Mouse (Mus musculus) forebrain, postnatal 0 days (tissue): ENCODE measurements around the gene Sesn2. TPM values are rescaled to one million over a fixed set of nuclear protein-coding genes. Genes with fewer than 3 reads are reported as not detected.

Experiments used
- ATAC-seq: fragments of 200-750 bp; cut with Nextera tagmentation; 2 replicates; pipeline ENCODE4 v1.8.0; 2017; ENCODE audit warnings: mild to moderate bottlenecking, moderate library complexity
- DNase-seq: peaks from one replicate; pipeline ENCODE4 v3.0.0-alpha.2; 2015
- H3K27ac ChIP-seq: fragments of 300-500 bp; sonication (generic); 2 replicates; pipeline ENCODE4 v1.5.1; 2014; ENCODE audit warnings: low read depth, mild to moderate bottlenecking, antibody characterized with exemption, low read length, moderate library complexity, mixed read lengths
- H3K27me3 ChIP-seq: fragments of 300-500 bp; sonication (generic); 2 replicates; pipeline ENCODE4 v1.6.1; 2014; ENCODE audit warnings: mild to moderate bottlenecking, low read length, mixed read lengths; ENCODE audit not compliant: insufficient read depth
- H3K36me3 ChIP-seq: fragments of 300-500 bp; sonication (generic); 2 replicates; pipeline ENCODE4 v1.6.1; 2014; ENCODE audit warnings: mild to moderate bottlenecking, moderate library complexity; ENCODE audit not compliant: insufficient read depth
- H3K4me1 ChIP-seq: fragments of 300-500 bp; sonication (generic); 2 replicates; pipeline ENCODE4 v1.6.1; 2014; ENCODE audit warnings: antibody characterized with exemption; ENCODE audit not compliant: insufficient read depth
- H3K4me2 ChIP-seq: fragments of 300-500 bp; sonication (generic); 2 replicates; pipeline ENCODE4 v1.6.1; 2014; ENCODE audit warnings: low read depth, mild to moderate bottlenecking, moderate library complexity
- H3K4me3 ChIP-seq: fragments of 300-500 bp; sonication (generic); 2 replicates; pipeline ENCODE4 v1.5.1; 2014; ENCODE audit warnings: low read depth, low read length, mixed read lengths
- H3K9ac ChIP-seq: fragments of 300-500 bp; sonication (generic); 2 replicates; pipeline ENCODE4 v1.6.1; 2014; ENCODE audit warnings: mild to moderate bottlenecking
- H3K9me3 ChIP-seq: fragments of 300-500 bp; sonication (generic); 2 replicates; pipeline ENCODE4 v1.6.1; 2016; ENCODE audit warnings: low read length
- CTCF ChIP-seq: sonication (generic); IDR thresholded peaks from 2 replicates; pipeline ENCODE4 v1.5.1; 2016; ENCODE audit warnings: antibody characterized with exemption, control low read depth, low read depth
- WGBS: fragments of 180-500 bp; shearing (Covaris S2); extraction: QIAGEN DNeasy Blood & Tissue Kit; methylation state at CpG from one replicate; pipeline ENCODE4 v1.1.7; 2014; 5-methylcytosine and 5-hydroxymethylcytosine counted together
- polyA plus RNA-seq: library from polyadenylated mRNA; unstranded; fragments of >200 nt; fragmentation: Nextera tagmentation; extraction: Ambion mirVana; gene quantifications from 2 replicates; pipeline ENCODE4 v1.2.1, GENCODE M21; 2015
- total RNA-seq: library from RNA; depleted of rRNA; stranded (reverse); fragments of >200 nt; gene quantifications from 2 replicates; pipeline ENCODE4 v1.2.3, GENCODE M21; 2014

Gene Sesn2
- total and polyA plus RNA-seq, 2 experiments from 2014 or later = 9.0 to 15.1 TPM

GRCm38 (mm10) chr4:132539481-132539880, 29.2 kb upstream of the Sesn2 start:
- WGBS = 93% methylated on average over 5 of the region's 5 CpGs
- no peak for ATAC-seq

GRCm38 (mm10) chr4:132535406-132536121, 25.3 kb upstream of the Sesn2 start, which contains the start of gene Dnajc8:
Dnajc8 (plus strand) TSS chr4:132535550.
- WGBS = under 1% methylated on average over 60 of the region's 60 CpGs
- Histone ChIP-seq H3K9me3 (no peaks in the 10 kb centered on the region), H3K9ac (peak within 1 kb of the TSS; percentile 80), H3K4me2 (peak within 1 kb of the TSS; percentile 75), H3K36me3 (peaks cover 11% of the 10 kb centered on the region), H3K4me1 (peaks cover 20% of the 10 kb centered on the region; the same call in 1 of the 2 replicates), H3K4me3 (peak within 1 kb of the TSS; percentile 80), H3K27ac (peak within 1 kb of the TSS; percentile 78), H3K27me3 (no peaks in the 10 kb centered on the region)
- peak; percentile 78 for ATAC-seq
- TF ChIP-seq CTCF = no peak
- DNase-seq = peak; percentile 97

More at GRCm38 (mm10) chr4:132539481-132539880, 29.2 kb upstream of the Sesn2 start:
- Histone ChIP-seq H3K4me3 (no peak overlapping the region), H3K9me3 (no peaks in the 10 kb centered on the region), H3K27ac (no peak overlapping the region), H3K36me3 (peaks cover 42% of the 10 kb centered on the region), H3K4me1 (peaks cover 4% of the 10 kb centered on the region; the same call in 1 of the 2 replicates), H3K4me2 (no peak overlapping the region), H3K9ac (no peak overlapping the region), H3K27me3 (no peaks in the 10 kb centered on the region)
- no peak for DNase-seq
- TF ChIP-seq CTCF = no peak

GRCm38 (mm10) chr4:132532981-132533916, 22.9 kb upstream of the Sesn2 start, which contains the start of gene Atpif1:
Atpif1 (minus strand) TSS chr4:132533659.
- no peak for TF ChIP-seq CTCF
- WGBS = under 1% methylated on average over 63 of the region's 63 CpGs
- Histone ChIP-seq H3K4me1 (peaks cover 20% of the 10 kb centered on the region; the same call in 1 of the 2 replicates), H3K27me3 (no peaks in the 10 kb centered on the region), H3K27ac (peak within 1 kb of the TSS; percentile 99), H3K36me3 (peaks cover 10% of the 10 kb centered on the region; the same call in 1 of the 2 replicates), H3K4me3 (peak within 1 kb of the TSS; percentile 85), H3K4me2 (peak within 1 kb of the TSS; percentile 74), H3K9ac (peak within 1 kb of the TSS; percentile 100), H3K9me3 (no peaks in the 10 kb centered on the region)
- peak; percentile 97 for DNase-seq
- peak; percentile 95 for ATAC-seq

DNA sequence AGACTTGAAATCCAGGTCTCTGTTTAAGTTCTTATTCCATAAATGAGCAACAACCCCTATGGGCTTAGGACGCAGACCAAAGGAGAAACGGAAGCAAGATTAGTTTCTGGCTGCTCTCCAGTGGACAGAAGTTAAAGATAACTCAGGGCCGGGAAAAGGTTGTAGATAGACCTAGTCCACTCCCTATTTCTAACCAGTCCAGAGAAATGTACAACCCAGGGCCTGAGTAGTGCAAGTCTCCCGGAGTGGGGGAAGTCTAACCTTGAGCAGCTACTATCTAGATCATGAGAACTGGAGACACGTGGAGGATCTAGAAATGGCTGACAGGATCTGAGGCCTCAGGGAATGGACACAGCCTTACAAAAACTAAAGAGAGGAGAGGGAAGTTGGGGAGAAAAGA, 22.2 kb upstream of the Sesn2 start:
- Histone ChIP-seq H3K4me2 (peak overlapping the region; percentile 74), H3K4me1 (peaks cover 20% of the 10 kb centered on the region; the same call in 1 of the 2 replicates), H3K9ac (peak overlapping the region; percentile 100), H3K27ac (peak overlapping the region; percentile 99), H3K27me3 (no peaks in the 10 kb centered on the region), H3K4me3 (peak overlapping the region; percentile 85), H3K9me3 (no peaks in the 10 kb centered on the region), H3K36me3 (peaks cover 10% of the 10 kb centered on the region; the same call in 1 of the 2 replicates)
- 18% methylated on average over 5 of the region's 5 CpGs for WGBS
- no peak for DNase-seq
- peak; percentile 3; the same call in 1 of the 2 replicates for ATAC-seq
- TF ChIP-seq CTCF = no peak

- ATAC-seq (no peak), DNase-seq (no peak)
- Histone ChIP-seq H3K4me3 (no peak overlapping the region), H3K27ac (no peak overlapping the region), H3K9ac (no peak overlapping the region), H3K9me3 (no peaks in the 10 kb centered on the region), H3K4me2 (no peak overlapping the region), H3K4me1 (peaks cover 15% of the 10 kb centered on the region; the same call in 1 of the 2 replicates), H3K27me3 (no peaks in the 10 kb centered on the region), H3K36me3 (peaks cover 10% of the 10 kb centered on the region; the same call in 1 of the 2 replicates)
- TF ChIP-seq CTCF = no peak
- WGBS = 97% methylated on average over 20 of the region's 20 CpGs
These were observed 19.9 kb upstream of the Sesn2 start for GRCm38 (mm10) chr4:132530033-132530804.

GRCm38 (mm10) chr4:132529344-132529743, 19.0 kb upstream of the Sesn2 start:
- peaks cover 10% of the 10 kb centered on the region; the same call in 1 of the 2 replicates for H3K36me3 ChIP-seq
- no peak overlapping the region for H3K4me2 ChIP-seq
- 88% methylated on average over 4 of the region's 4 CpGs for WGBS
- H3K9me3 ChIP-seq = no peaks in the 10 kb centered on the region
- no peak for DNase-seq
- H3K9ac ChIP-seq = no peak overlapping the region
- no peak for ATAC-seq
- H3K27ac ChIP-seq = no peak overlapping the region
- no peaks in the 10 kb centered on the region for H3K27me3 ChIP-seq
- peaks cover 15% of the 10 kb centered on the region; the same call in 1 of the 2 replicates for H3K4me1 ChIP-seq
- no peak overlapping the region for H3K4me3 ChIP-seq
- no peak for TF ChIP-seq CTCF
